Mouse (Mus musculus): ENCODE measurements around the gene Upk3a. TPM values are rescaled to one million over a fixed set of nuclear protein-coding genes. Genes with fewer than 3 reads are reported as not detected.
"Not testable (repeated sequence)": the region's sequence is repeated elsewhere in the genome, so short reads cannot be mapped to it uniquely, and the experiment has no call there.

The Upk3a gene
- polyA plus RNA-seq, 1 experiment from 2014 or later: 8.5 TPM

DNA sequence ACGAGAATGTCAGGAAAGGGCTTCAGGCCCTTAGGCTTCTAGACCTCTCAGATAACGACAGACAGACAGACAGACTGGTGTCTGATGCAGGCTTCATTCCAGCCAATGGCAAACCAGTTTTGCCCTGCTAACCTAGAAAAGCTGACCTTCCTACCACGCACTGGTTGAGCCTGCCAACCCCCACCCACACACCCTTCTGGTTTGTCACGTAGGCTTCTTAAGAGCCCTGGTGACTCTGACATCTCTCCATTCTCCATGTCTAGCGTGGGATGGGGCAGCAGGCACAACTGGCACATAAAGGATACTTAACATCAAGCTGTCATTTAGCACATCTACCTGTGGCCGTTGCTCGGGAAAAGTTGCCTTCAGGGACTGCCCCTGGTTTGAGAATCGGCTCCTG is 7.3 kb upstream of the Upk3a start:
- Histone ChIP-seq H3K9ac (no peak overlapping the region), H3K27ac (no peak overlapping the region), H3K4me3 (no peak overlapping the region), H3K27me3 (no peaks in the 10 kb centered on the region), H3K9me3 (no peaks in the 10 kb centered on the region), H3K4me1 (peaks cover 20% of the 10 kb centered on the region), H3K4me2 (no peak overlapping the region), H3K36me3 (no peaks in the 10 kb centered on the region)
- no peak for ATAC-seq (ENCODE audit: borderline replicate concordance, extremely low read depth, low FRiP score, low TSS enrichment)
- WGBS: 78% methylated on average over 8 of the region's 8 CpGs

DNA sequence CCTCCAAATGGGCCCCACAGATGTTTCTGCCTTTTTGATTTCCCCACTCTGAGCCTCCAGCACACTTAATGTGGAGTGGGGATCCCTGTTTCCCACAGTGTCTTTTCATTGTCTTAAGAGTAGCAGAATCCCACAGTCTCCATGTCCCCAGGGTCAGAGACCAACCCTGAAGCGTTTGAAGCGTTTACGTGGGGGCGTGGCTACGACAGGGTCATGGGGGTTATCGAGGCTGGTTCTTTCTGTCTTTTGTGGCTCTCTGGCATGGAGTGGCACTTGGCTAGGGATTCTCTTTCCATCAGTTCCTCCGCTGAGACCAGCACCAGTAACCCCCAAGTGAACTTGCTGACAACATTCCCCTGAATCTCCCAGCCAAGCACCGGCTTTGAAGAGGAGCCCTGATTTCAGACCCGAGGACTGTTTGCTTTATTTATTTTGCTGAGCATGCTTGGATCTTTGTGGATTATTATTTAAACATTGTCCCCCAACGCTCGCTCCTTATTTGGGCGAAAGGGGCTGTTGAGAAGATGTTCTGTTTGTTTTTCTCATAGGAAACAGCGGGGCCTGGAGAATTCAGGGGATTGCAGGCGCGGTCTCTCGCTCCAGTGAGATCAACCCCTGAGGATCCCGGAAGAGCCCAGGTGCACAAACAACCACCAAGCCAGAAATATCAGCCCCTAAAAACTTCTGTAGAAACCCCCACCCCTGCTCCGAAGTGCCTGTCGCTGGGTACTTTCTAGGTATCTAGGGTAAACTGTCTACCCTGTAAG is 4.9 kb upstream of the Upk3a start:
- Histone ChIP-seq H3K9me3 (no peaks in the 10 kb centered on the region), H3K4me1 (peaks cover 26% of the 10 kb centered on the region), H3K4me3 (no peak overlapping the region), H3K9ac (no peak overlapping the region), H3K27me3 (no peaks in the 10 kb centered on the region; the same call in 1 of the 2 replicates), H3K36me3 (no peaks in the 10 kb centered on the region), H3K4me2 (peak overlapping the region; percentile 38; the same call in 1 of the 2 replicates), H3K27ac (peak overlapping the region; percentile 83)
- peak; percentile 52; the same call in 1 of the 2 replicates for ATAC-seq (ENCODE audit: borderline replicate concordance, extremely low read depth, low FRiP score, low TSS enrichment)
- 14% methylated on average over 19 of the region's 19 CpGs for WGBS

DNA sequence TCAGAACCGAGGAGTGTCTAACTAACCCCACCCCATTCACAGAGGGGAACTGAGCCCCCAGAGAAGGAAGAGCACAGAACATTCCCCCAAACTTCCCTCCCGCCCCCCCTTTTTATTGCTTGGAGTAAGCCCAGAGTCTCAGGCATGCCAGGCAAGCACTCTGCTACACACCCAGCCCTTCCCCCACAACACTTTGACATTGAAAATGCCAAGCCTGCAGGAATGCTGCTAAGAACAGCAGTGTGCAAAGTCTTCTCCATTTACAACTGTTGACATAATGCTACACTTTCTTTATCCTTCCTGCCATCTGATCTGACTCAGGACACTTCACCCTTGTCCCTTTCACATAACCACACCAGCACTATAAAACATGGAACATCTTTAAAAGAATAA is 4.3 kb upstream of the Upk3a start:
- peaks cover 27% of the 10 kb centered on the region for H3K4me1 ChIP-seq
- peak overlapping the region; percentile 38; the same call in 1 of the 2 replicates for H3K4me2 ChIP-seq
- 19% methylated on average over 2 of the region's 2 CpGs for WGBS
- no peaks in the 10 kb centered on the region for H3K9me3 ChIP-seq
- ATAC-seq (ENCODE audit: borderline replicate concordance, extremely low read depth, low FRiP score, low TSS enrichment): peak; percentile 47; the same call in 1 of the 2 replicates
- H3K27ac ChIP-seq: peak overlapping the region; percentile 83
- no peaks in the 10 kb centered on the region; the same call in 1 of the 2 replicates for H3K27me3 ChIP-seq
- no peak overlapping the region for H3K4me3 ChIP-seq
- H3K36me3 ChIP-seq: no peaks in the 10 kb centered on the region
- H3K9ac ChIP-seq: no peak overlapping the region

DNA sequence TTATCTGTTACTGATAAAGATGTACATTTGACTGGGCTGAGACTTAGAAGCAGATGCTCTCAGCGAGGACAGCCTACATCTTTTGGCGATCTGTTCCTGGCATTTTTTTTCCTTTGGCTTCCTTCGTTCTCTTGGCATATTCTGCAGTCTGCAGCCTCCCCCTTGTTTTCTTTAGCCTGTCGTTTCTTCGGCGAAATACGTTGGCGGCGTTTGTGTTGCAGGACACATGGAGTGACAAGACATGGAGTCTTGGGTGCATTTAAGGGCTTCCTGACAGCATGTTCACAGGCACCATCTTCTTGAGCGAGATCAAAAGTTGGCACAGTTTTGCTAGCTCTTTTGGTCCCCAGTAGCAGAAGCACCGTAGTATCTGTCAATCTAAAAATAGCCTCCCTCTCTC is 1.2 kb upstream of the Upk3a start:
- no peak overlapping the region for H3K4me3 ChIP-seq
- 48% methylated on average over 11 of the region's 11 CpGs for WGBS
- no peak overlapping the region for H3K27ac ChIP-seq
- H3K4me2 ChIP-seq: no peak overlapping the region
- peaks cover 27% of the 10 kb centered on the region for H3K4me1 ChIP-seq
- H3K9ac ChIP-seq: no peak overlapping the region
- ATAC-seq (ENCODE audit: borderline replicate concordance, extremely low read depth, low FRiP score, low TSS enrichment): no peak
- no peaks in the 10 kb centered on the region for H3K36me3 ChIP-seq
- H3K27me3 ChIP-seq: no peaks in the 10 kb centered on the region; the same call in 1 of the 2 replicates
- H3K9me3 ChIP-seq: no peaks in the 10 kb centered on the region

DNA sequence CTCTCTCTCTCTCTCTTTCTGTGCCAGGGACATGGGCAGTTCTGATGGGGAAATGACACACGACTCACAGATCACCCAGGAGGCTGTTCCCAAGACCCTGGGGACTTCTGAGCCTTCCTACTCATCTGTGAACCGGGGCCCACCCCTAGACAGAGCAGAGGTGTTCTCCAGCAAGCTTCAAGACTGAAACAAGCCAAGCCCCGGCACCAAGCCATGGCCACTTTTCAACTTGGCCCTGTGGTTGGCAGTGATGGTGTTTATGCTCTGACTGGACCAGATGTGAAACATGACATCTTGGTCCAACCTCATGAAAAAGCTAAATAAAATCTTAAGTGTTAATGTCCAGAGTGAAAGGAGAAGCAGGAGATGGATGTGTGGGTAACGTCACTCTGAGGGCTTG is 5.3 kb downstream of the Upk3a start:
- no peak overlapping the region for H3K27ac ChIP-seq
- no peaks in the 10 kb centered on the region for H3K36me3 ChIP-seq
- ATAC-seq (ENCODE audit: borderline replicate concordance, extremely low read depth, low FRiP score, low TSS enrichment): no peak
- no peak overlapping the region for H3K4me2 ChIP-seq
- no peaks in the 10 kb centered on the region; the same call in 1 of the 2 replicates for H3K27me3 ChIP-seq
- peaks cover under 1% of the 10 kb centered on the region; the same call in 1 of the 2 replicates for H3K4me1 ChIP-seq
- 53% methylated on average over 4 of the region's 4 CpGs for WGBS
- H3K9me3 ChIP-seq: no peaks in the 10 kb centered on the region
- no peak overlapping the region for H3K9ac ChIP-seq
- H3K4me3 ChIP-seq: no peak overlapping the region

DNA sequence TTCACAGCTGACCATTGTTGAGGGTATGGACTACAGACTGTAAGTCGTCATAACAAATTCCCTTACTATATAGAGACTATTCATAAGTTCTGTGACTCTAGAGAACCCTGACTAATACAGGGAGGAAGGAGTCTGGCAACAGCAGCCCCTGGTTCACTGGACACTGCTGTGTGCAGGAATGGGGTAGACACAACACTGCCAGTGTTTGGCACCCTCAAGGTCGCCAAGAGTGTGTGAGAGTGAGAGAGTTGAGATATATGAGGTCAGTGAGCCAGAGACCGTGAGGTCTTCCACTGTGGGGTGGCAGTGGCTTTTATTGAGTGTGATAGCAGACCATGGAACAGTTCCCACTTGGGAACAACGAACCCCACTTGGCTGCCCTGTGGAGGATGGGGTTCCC is 9.3 kb downstream of the Upk3a start:
- H3K4me1 ChIP-seq: no peaks in the 10 kb centered on the region
- ATAC-seq (ENCODE audit: borderline replicate concordance, extremely low read depth, low FRiP score, low TSS enrichment): no peak

DNA sequence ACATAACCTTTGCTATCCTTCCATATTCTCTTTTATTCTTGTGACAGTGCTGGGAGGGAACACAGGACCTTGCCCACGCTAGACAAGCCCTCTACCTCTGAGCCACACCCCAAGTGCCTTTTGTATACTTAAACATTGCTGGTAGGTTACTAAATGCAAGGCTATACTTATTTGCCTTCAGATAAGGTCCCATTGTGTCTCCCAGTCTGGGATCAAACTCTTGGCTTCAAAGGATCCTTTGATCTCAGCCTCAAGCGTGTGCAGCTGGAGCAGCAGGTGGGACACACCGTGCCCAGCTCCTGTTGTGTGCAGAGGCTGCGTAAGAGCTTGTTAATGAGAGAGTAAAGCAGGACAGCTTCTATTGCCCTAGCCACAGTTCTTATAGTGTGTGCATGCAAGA is 10.8 kb downstream of the Upk3a start:
- H3K27ac ChIP-seq: no peak overlapping the region
- H3K4me1 ChIP-seq: no peaks in the 10 kb centered on the region
- no peak overlapping the region for H3K9ac ChIP-seq
- H3K36me3 ChIP-seq: no peaks in the 10 kb centered on the region
- no peaks in the 10 kb centered on the region for H3K27me3 ChIP-seq
- no peaks in the 10 kb centered on the region for H3K9me3 ChIP-seq
- no peak overlapping the region for H3K4me2 ChIP-seq
- 44% methylated on average over 4 of the region's 4 CpGs for WGBS
- ATAC-seq (ENCODE audit: borderline replicate concordance, extremely low read depth, low FRiP score, low TSS enrichment): no peak
- no peak overlapping the region for H3K4me3 ChIP-seq

More for the DNA sequence above, 9.3 kb downstream of the Upk3a start:
- Histone ChIP-seq H3K9me3 (no peaks in the 10 kb centered on the region), H3K36me3 (no peaks in the 10 kb centered on the region), H3K4me2 (no peak overlapping the region), H3K27ac (no peak overlapping the region), H3K4me3 (no peak overlapping the region), H3K9ac (no peak overlapping the region), H3K27me3 (no peaks in the 10 kb centered on the region)
- 71% methylated on average over 4 of the region's 4 CpGs for WGBS

DNA sequence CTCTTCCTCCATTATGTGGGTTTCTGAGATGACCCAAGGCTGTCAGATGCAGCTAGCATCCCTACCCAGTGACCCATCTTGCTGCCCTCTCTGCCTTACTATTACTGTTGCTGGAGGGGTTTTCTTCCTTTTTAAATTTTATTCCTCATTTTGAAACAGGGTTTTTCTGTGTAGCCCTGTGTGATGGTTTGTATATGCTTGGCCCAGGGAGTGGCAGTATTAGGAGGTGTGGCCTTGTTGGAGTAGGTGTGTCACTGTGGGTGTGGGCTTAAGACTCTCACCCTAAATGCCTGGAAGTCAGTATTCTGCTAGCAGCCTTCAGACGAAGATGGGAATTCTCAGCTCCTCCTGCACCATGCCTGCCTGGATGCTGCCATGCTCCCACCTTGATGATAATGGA is 11.7 kb downstream of the Upk3a start, which contains the start of gene Fam118a:
Gene Fam118a (plus strand): TSS at position 301 of the 400 bp plus-strand sequence.
- H3K27ac ChIP-seq; H3K4me1 ChIP-seq; H3K4me3 ChIP-seq; H3K36me3 ChIP-seq; H3K9me3 ChIP-seq; H3K4me2 ChIP-seq; ATAC-seq (ENCODE audit: borderline replicate concordance, extremely low read depth, low FRiP score, low TSS enrichment); H3K27me3 ChIP-seq; H3K9ac ChIP-seq: not testable (repeated sequence)
- 63% methylated on average over 1 of the region's 1 CpGs for WGBS

DNA sequence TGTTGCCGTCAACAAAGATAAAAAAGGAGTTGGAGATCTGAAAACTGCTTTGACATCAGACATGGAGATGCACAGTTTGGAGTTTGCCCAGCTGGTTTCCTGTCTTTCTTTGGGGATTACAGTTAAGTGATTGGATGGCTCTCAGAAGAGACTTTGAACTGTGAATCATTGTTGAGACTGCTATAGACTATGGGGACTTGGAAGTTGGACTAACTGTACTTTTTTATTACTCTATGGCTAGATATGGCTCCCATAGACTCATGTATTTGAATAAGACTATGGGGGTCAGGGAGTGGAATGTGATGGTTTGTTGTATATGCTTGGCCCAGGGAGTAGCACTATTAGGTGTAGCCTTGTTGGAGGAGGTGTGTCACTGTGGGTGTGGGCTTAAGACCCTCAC is 13.7 kb downstream of the Upk3a start:
- H3K9me3 ChIP-seq; ATAC-seq (ENCODE audit: borderline replicate concordance, extremely low read depth, low FRiP score, low TSS enrichment); H3K9ac ChIP-seq; H3K4me3 ChIP-seq; H3K4me2 ChIP-seq; H3K27me3 ChIP-seq; H3K4me1 ChIP-seq; H3K27ac ChIP-seq; H3K36me3 ChIP-seq: not testable (repeated sequence)
- WGBS: 53% methylated on average over 1 of the region's 1 CpGs

DNA sequence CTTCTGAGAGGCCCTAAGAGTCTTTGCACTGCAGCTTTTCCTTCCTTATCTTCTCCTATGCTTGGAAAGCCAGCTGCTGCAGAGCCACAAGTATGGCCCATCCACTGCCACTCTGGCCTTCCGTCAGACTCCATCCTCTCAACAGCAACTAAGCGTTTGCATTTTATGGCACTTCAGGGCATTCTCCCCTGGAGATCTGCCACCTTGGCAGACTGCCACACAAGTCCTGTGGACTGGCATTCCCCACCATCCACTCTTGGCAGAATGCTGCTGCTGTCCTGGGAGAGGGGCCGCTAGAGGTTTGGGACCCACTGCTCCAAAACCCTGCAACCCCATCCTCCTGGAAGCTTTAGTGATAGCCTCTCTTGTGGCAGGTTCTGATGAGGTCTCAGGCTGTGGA is 14.9 kb downstream of the Upk3a start:
- Histone ChIP-seq H3K27me3 (no peaks in the 10 kb centered on the region), H3K4me2 (no peak overlapping the region), H3K36me3 (no peaks in the 10 kb centered on the region), H3K9me3 (no peaks in the 10 kb centered on the region), H3K9ac (no peak overlapping the region), H3K4me3 (no peak overlapping the region), H3K27ac (0 out of 2 replicates have a peak overlapping the region, but pooled peaks have one; percentile 5), H3K4me1 (peaks cover 12% of the 10 kb centered on the region)
- WGBS: 45% methylated on average over 3 of the region's 3 CpGs
- no peak for ATAC-seq (ENCODE audit: borderline replicate concordance, extremely low read depth, low FRiP score, low TSS enrichment)

DNA sequence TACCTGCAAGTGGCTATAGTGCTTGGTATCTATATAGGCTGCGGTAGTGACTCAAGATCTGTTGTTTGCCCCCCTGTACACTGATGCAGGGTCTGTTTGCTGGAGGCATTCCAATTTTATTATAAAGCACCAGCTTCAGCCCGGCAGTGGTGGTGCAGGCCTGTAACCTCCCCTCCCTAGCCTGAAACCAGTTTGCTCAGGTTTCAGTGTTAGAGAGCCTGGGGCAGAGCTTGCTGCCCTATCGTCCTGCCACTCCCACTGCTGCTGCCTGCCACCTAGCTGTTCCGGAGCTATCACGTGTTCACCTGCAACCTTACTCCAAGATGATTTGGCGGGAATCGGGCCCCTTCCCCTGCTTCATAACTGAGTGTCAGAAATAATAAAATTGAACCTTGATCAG is 17.0 kb downstream of the Upk3a start:
- not testable (repeated sequence) for H3K4me2 ChIP-seq; H3K4me3 ChIP-seq; ATAC-seq (ENCODE audit: borderline replicate concordance, extremely low read depth, low FRiP score, low TSS enrichment); H3K36me3 ChIP-seq; H3K9ac ChIP-seq; H3K9me3 ChIP-seq; H3K27me3 ChIP-seq
- Histone ChIP-seq H3K4me1 (peaks cover 27% of the 10 kb centered on the region), H3K27ac (peak overlapping the region; percentile 70)
- WGBS: 24% methylated on average over 7 of the region's 7 CpGs

DNA sequence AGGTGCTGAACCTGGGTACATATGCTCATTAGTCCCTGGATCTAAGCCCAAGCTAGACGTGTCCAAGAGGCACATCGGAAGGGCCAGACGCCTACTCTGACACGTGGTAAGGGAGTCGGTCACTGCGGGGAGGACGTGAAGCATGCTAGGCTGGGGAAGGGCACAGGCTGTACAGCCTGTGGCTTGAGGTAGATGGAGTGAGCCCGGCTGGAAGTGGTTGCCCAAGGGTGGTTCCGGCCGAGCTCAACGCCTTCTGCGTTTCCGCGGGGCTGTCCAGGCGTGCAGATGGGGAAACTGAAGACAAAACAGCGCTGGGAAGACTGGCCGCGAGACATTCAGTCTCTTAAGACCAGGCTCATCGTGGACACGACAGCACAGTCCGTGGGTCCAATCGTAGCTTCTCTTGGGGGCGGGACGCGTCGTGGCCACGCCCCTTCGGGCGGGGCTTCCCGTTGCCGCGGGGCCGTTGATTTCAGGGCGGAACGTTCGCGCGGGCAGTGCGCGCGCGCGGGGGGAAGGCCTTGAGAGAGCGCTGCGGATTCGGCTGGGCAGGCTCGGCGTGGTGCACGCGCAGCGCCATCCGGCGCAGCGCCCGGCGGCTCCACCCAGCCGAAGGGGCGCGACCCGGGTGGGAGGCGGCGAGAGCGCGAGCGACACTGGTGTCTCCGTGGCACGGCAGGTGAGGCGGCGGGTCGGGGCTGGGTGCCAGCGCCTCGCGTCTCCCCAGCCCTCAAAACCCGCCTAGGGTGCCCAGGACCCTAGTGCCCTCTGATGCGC is 19.8 kb downstream of the Upk3a start:
- H3K4me1 ChIP-seq: peaks cover 42% of the 10 kb centered on the region
- H3K27me3 ChIP-seq: no peaks in the 10 kb centered on the region
- peak overlapping the region; percentile 64 for H3K27ac ChIP-seq
- 1% methylated on average over 68 of the region's 75 CpGs for whole genome bisulfite sequencing
- H3K4me2 ChIP-seq: peak overlapping the region; percentile 68
- H3K36me3 ChIP-seq: no peaks in the 10 kb centered on the region
- peak overlapping the region; percentile 71 for H3K9ac ChIP-seq
- ATAC-seq (ENCODE audit: borderline replicate concordance, extremely low read depth, low FRiP score, low TSS enrichment): peak; percentile 93
- H3K9me3 ChIP-seq: no peaks in the 10 kb centered on the region
- H3K4me3 ChIP-seq: peak overlapping the region; percentile 78

All from lung, embryonic 15.5 days (tissue).